Mouse (Mus musculus) kidney, adult 2 months (tissue): ENCODE measurements around the gene Csn1s2b.

ENCODE experiments used
- CTCF ChIP-seq: fragments of 200-500 bp; conservative IDR thresholded peaks from 2 replicates; pipeline ENCODE4 v1.5.1; 2011; ENCODE audit warnings: low read depth, mild to moderate bottlenecking, control low read depth, low read length, moderate library complexity, mixed read lengths; ENCODE audit not compliant: insufficient read depth, insufficient read length
- POLR2A ChIP-seq: fragments of 200-500 bp; IDR thresholded peaks from one replicate; pipeline ENCODE4 v1.6.1; 2011; ENCODE audit warnings: low read depth, low read length, control low read depth

DNA sequence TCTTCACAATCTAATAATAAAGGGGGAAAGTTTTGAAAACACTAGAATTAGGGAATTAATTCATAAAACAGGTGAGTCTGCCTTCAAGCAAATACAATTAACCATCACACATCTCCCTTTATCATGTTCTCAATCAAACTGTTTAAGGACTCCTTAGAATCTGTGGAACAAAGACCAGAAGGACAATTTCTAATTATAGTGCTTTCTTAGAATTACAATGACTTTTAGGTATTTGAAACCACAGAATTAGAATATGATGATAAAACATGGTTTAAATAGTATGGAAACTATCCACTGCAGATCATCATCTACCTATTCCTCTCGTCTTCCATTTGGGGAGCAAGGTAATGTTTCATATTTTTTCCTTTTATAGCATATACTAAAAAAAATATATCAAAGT is 33.6 kb upstream of the Csn1s2b start, which contains the start of gene Csn1s2a:
- TF ChIP-seq POLR2A (no peak), CTCF (no peak)
